ENCODE assay signal across 16 mouse cellular contexts in genomic region chr7:137102606-137103195, GRCm38 (mm10).
"Had no signal": no experiment of that assay in that cellular context is flagged by ENCODE, and none has a peak within 500 bp of the region (broad histone marks: within the 10 kb centered on the region; RNA-seq: fewer than 3 reads in every experiment).

No protein-coding gene starts in this region.

- H3K27ac ChIP-seq: lung, embryonic 15.5 days; macrophage; midbrain, embryonic 15.5 days; neural tube, embryonic 12.5 days; stomach, embryonic 15.5 days; stomach, postnatal 0 days had no signal

- DNase-seq: liver, postnatal 0 days; lung, adult 2 months; lung, postnatal 14 days; lung, postnatal 36 days; right cerebral cortex, postnatal 14 days; thymus, adult 2 months; thymus, postnatal 25 days; thymus, postnatal 4 days had no signal

- H3K36me3 ChIP-seq: lung, embryonic 15.5 days; midbrain, embryonic 15.5 days; neural tube, embryonic 12.5 days; stomach, embryonic 15.5 days had no signal

- H3K9ac ChIP-seq: liver, postnatal 0 days; lung, embryonic 15.5 days; midbrain, embryonic 15.5 days; neural tube, embryonic 12.5 days; stomach, embryonic 15.5 days had no signal

- H3K27me3 ChIP-seq: lung, embryonic 15.5 days; megakaryocyte, embryonic 14.5 days; midbrain, embryonic 15.5 days; neural tube, embryonic 12.5 days; stomach, embryonic 15.5 days had no signal

- H3K9me3 ChIP-seq: lung, embryonic 15.5 days; midbrain, embryonic 15.5 days; neural tube, embryonic 12.5 days; stomach, embryonic 15.5 days had no signal

- ATAC-seq: liver, postnatal 0 days; lung, postnatal 0 days; midbrain, embryonic 15.5 days had no signal

- H3K4me3 ChIP-seq: lung, embryonic 15.5 days; megakaryocyte, embryonic 14.5 days; midbrain, embryonic 15.5 days; neural tube, embryonic 12.5 days; stomach, embryonic 15.5 days had no signal

- H3K4me1 ChIP-seq: lung, embryonic 15.5 days; megakaryocyte, embryonic 14.5 days; neural tube, embryonic 12.5 days; stomach, embryonic 15.5 days had no signal

- H3K4me2 ChIP-seq: lung, embryonic 15.5 days; midbrain, embryonic 15.5 days; neural tube, embryonic 12.5 days; stomach, embryonic 15.5 days had no signal
